Comparison of ENCODE assay signal across 15 mouse cellular contexts in genomic region chr10:88151658-88152057, GRCm38 (mm10).
"Had no signal": no experiment of that assay in that cellular context is flagged by ENCODE, and none has a peak within 500 bp of the region (broad histone marks: within the 10 kb centered on the region; RNA-seq: fewer than 3 reads in every experiment).

No protein-coding gene starts in this region.

- H3K9ac ChIP-seq: liver, embryonic 13.5 days had no signal

- H3K4me3 ChIP-seq: liver, embryonic 13.5 days; myocyte had no signal

- H3K4me2 ChIP-seq: liver, embryonic 13.5 days; midbrain, embryonic 11.5 days had no signal

- H3K27me3 ChIP-seq: liver, embryonic 13.5 days had no signal

- ATAC-seq: midbrain, embryonic 16.5 days had no signal

- H3K27ac ChIP-seq: liver, embryonic 13.5 days; stomach, postnatal 0 days had no signal

- H3K9me3 ChIP-seq: liver, embryonic 13.5 days had no signal

- DNase-seq: kidney, adult 9 months; kidney, postnatal 14 days; kidney, postnatal 4 days; liver, embryonic 13.5 days; lung, adult 2 months; lung, postnatal 14 days; lung, postnatal 4 days; right cerebral cortex, postnatal 25 days; thymus, adult 2 months; thymus, postnatal 14 days; thymus, postnatal 4 days had no signal
